Mouse (Mus musculus) intestine, embryonic 16.5 days (tissue): ENCODE data around the gene Mettl9. TPM values are rescaled to one million over a fixed set of nuclear protein-coding genes. Genes with fewer than 3 reads are reported as not detected.
"Not testable (repeated sequence)": the region's sequence is repeated elsewhere in the genome, so short reads cannot be mapped to it uniquely, and the experiment has no call there.

Experiments
- ATAC-seq: fragments of 200-750 bp; cut with Nextera tagmentation; 2 replicates; pipeline ENCODE4 v1.8.0; 2017; ENCODE audit warnings: moderate TSS enrichment, moderate library complexity
- H3K27ac ChIP-seq: fragments of 300-500 bp; sonication (generic); 2 replicates; pipeline ENCODE4 v1.5.1; 2014; ENCODE audit warnings: mild to moderate bottlenecking, low read length
- H3K27me3 ChIP-seq: fragments of 300-500 bp; sonication (generic); replicated peaks from 2 replicates; pipeline ENCODE4 v1.6.1; 2014; ENCODE audit warnings: low read length, control low read depth, mixed read lengths; ENCODE audit not compliant: control insufficient read depth, insufficient read depth
- H3K36me3 ChIP-seq: fragments of 300-500 bp; sonication (generic); 2 replicates; pipeline ENCODE4 v1.6.1; 2014; ENCODE audit warnings: low read length, control low read depth; ENCODE audit not compliant: control insufficient read depth, insufficient read depth
- H3K4me1 ChIP-seq: fragments of 300-500 bp; sonication (generic); 2 replicates; pipeline ENCODE4 v1.6.1; 2014; ENCODE audit warnings: low read length, control low read depth, mixed read lengths; ENCODE audit not compliant: control insufficient read depth, insufficient read depth
- H3K4me2 ChIP-seq: fragments of 300-500 bp; sonication (generic); 2 replicates; pipeline ENCODE4 v1.6.1; 2014; ENCODE audit warnings: low read depth, low read length, control low read depth
- H3K4me3 ChIP-seq: fragments of 300-500 bp; sonication (generic); 2 replicates; pipeline ENCODE4 v1.5.1; 2014; ENCODE audit warnings: mild to moderate bottlenecking, low read length
- H3K9ac ChIP-seq: fragments of 300-500 bp; sonication (generic); 2 replicates; pipeline ENCODE4 v1.6.1; 2014; ENCODE audit warnings: low read depth, low read length
- H3K9me3 ChIP-seq: fragments of 300-500 bp; sonication (generic); 2 replicates; pipeline ENCODE4 v1.6.1; 2016; ENCODE audit warnings: low read length, control low read depth; ENCODE audit not compliant: control insufficient read depth
- WGBS: fragments of 180-500 bp; shearing (Covaris S2); extraction: QIAGEN DNeasy Blood & Tissue Kit; methylation state at CpG from one replicate; pipeline ENCODE4 v1.1.7; 2014; 5-methylcytosine and 5-hydroxymethylcytosine counted together
- polyA plus RNA-seq: library from polyadenylated mRNA; unstranded; fragments of >200 nt; fragmentation: Nextera tagmentation; extraction: Ambion mirVana; gene quantifications from 2 replicates; pipeline ENCODE4 v1.2.1, GENCODE M21; 2015

Mettl9 gene
- polyA plus RNA-seq, 1 experiment from 2014 or later, result 123 TPM

DNA sequence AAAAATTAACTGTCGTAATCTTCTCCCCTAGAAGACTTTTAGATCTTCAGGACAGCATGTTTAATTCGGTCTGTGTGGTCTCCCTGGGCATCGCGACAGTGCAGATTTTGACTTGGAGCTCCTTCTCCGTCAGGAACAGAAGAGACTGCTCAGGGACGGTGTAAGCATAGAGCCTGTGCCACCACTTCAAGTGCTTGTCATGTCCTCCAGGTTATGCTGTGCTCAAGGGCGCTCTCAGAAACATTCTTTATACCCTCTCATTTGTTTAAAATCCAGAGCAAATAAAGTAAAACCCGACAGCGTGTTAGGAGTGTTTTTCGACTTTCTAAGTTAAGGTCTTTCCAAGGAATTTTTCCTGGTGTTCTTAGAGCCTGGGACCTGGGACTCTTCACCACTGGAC is 19.8 kb upstream of the Mettl9 start:
- 74% methylated on average over 10 of the region's 10 CpGs for WGBS
- no peak overlapping the region for H3K27ac ChIP-seq
- H3K4me3 ChIP-seq, result no peak overlapping the region
- H3K36me3 ChIP-seq, result no peaks in the 10 kb centered on the region
- H3K9me3 ChIP-seq, result no peaks in the 10 kb centered on the region
- no peak overlapping the region for H3K9ac ChIP-seq
- ATAC-seq, result no peak
- no peaks in the 10 kb centered on the region for H3K4me1 ChIP-seq
- H3K27me3 ChIP-seq, result no peaks in the 10 kb centered on the region
- H3K4me2 ChIP-seq, result no peak overlapping the region

DNA sequence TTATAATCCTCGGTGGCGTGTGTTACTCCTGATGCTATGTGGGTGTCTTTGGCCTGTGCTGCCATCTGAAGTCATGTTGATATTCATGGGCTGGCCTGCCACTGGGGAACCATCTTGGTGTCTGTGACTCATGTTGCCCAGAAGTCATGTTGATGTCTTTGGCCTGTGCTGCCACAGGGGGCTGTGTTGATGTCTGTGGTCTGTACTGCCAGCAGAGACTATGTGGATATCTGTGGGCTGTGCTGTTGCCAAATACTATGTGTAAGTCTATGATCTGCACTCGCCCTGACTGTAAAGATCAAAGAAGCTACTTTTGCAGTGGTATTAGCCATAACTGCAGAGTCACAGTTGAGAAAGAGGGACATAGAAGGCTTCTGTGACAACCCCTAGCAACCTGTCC is 15.5 kb upstream of the Mettl9 start:
- H3K4me1 ChIP-seq, result no peaks in the 10 kb centered on the region
- no peak overlapping the region for H3K4me2 ChIP-seq
- no peak for ATAC-seq
- 81% methylated on average over 3 of the region's 3 CpGs for WGBS
- no peaks in the 10 kb centered on the region for H3K36me3 ChIP-seq
- no peak overlapping the region for H3K4me3 ChIP-seq
- no peaks in the 10 kb centered on the region for H3K27me3 ChIP-seq
- H3K9ac ChIP-seq, result no peak overlapping the region
- H3K9me3 ChIP-seq, result no peaks in the 10 kb centered on the region
- no peak overlapping the region for H3K27ac ChIP-seq

DNA sequence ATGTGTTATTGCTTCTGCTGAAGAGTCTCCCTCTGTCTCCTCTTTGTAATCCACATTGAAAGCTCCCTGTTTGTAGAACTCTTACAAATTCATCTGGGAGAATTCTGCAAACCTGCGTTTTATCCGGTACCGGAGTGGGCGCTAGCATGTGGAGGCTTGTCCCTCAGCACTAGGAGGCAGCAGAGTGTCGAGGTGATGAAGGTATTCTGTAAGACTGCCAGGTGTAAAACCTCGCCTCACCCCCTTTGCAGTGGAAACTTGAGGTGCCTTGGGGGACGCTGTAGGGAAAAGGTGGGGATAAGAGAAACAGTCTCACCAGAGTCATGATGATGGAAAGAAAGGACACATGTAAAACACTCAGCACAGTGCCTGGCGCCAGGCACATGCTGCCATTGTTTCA is 14.0 kb upstream of the Mettl9 start:
- H3K27ac ChIP-seq, result no peak overlapping the region
- WGBS, result 30% methylated on average over 8 of the region's 8 CpGs
- no peak for ATAC-seq
- no peak overlapping the region for H3K9ac ChIP-seq
- no peaks in the 10 kb centered on the region for H3K36me3 ChIP-seq
- H3K4me3 ChIP-seq, result no peak overlapping the region
- H3K9me3 ChIP-seq, result no peaks in the 10 kb centered on the region
- H3K4me1 ChIP-seq, result no peaks in the 10 kb centered on the region
- no peaks in the 10 kb centered on the region for H3K27me3 ChIP-seq
- no peak overlapping the region for H3K4me2 ChIP-seq

DNA sequence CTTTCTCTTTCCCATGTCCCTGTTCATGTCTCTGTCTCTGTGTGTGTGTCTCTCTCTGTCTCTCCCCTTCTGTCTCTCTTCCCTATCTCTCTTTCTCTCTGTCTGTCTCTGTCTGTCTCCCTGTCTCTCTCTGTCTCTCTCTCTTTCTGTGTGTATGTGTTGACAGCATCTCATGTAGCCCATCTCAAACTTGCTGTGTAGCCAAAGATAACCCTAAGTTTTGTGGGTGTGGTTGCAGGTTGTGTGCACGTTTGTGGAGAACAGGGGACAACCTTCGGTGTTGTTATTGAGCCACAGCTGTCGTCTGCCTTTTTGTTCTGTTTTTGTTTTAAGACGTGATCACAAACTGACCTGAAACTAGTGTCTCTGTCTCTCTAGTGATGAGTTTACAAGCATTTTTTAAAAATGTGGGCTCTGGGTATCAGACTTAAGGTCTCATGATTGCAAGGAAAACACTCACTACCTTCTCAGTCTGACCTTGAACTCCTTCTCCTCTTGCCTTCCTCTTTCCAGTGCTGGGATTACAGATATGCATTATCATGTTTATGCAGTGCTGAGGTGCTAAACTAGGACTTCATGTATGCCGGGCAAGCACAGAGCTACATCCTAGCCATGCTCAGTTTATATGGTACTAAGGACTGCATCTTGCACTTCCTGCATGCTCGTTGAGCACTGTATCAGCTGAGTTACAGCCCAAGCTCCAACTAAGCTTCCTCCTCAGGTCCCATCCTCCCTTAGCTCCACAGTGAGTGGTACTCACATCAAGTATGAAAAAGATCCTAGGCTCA is 8.8 kb upstream of the Mettl9 start:
- WGBS, result 63% methylated on average over 6 of the region's 6 CpGs
- Histone ChIP-seq H3K4me3 (no peak overlapping the region), H3K9me3 (no peaks in the 10 kb centered on the region), H3K36me3 (no peaks in the 10 kb centered on the region), H3K27ac (no peak overlapping the region), H3K9ac (no peak overlapping the region), H3K27me3 (no peaks in the 10 kb centered on the region), H3K4me2 (no peak overlapping the region), H3K4me1 (no peaks in the 10 kb centered on the region)
- ATAC-seq, result peak; percentile 48; the same call in 1 of the 2 replicates

DNA sequence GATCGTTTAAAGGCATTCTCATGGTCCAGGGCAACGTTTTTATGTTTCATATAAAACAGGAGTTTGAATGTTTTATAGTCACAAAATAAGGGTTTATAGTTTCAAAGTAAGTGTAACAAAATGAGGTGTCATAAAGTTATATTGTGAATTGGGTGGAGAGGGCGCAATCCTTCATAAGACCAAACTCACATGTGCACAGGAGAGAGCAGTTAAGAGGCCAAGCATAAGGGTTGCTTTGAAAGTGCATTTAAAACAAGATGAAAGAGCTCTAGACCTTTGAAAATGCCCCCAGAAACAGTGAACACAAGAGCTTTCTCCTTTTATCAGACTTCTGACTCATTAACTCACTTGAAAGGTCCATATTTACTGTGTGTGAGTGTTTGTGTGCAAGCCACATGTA is 7.9 kb upstream of the Mettl9 start:
- H3K4me1 ChIP-seq, result no peaks in the 10 kb centered on the region
- no peaks in the 10 kb centered on the region for H3K9me3 ChIP-seq
- no peaks in the 10 kb centered on the region for H3K27me3 ChIP-seq
- H3K36me3 ChIP-seq, result no peaks in the 10 kb centered on the region
- H3K9ac ChIP-seq, result no peak overlapping the region
- H3K4me3 ChIP-seq, result no peak overlapping the region
- no peak overlapping the region for H3K27ac ChIP-seq
- ATAC-seq, result peak; percentile 59; the same call in 1 of the 2 replicates
- no peak overlapping the region for H3K4me2 ChIP-seq
- 49% methylated on average over 3 of the region's 3 CpGs for WGBS

DNA sequence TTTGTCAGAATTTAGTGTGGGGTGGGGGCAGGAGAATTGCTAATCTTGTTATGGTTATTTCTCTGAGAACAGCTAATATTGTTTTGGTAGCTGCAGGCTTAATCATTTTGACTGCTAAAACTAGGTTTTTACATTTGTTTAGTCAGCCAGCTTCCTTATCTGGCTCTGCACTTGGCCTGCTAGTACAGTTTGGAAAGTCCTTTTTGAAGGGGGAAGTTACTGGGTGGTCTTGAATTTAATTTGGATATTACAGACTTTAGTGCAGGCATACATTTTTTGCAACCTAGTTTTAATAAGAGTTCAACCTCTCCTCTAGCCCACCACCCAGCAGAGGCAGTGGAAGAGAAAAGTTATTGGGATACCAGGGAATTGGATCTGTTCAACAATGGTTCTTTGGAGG is 4.3 kb upstream of the Mettl9 start:
- not testable (repeated sequence) for H3K27ac ChIP-seq, H3K4me2 ChIP-seq, ATAC-seq, H3K4me1 ChIP-seq, H3K4me3 ChIP-seq, H3K9ac ChIP-seq, H3K36me3 ChIP-seq, H3K27me3 ChIP-seq, H3K9me3 ChIP-seq

DNA sequence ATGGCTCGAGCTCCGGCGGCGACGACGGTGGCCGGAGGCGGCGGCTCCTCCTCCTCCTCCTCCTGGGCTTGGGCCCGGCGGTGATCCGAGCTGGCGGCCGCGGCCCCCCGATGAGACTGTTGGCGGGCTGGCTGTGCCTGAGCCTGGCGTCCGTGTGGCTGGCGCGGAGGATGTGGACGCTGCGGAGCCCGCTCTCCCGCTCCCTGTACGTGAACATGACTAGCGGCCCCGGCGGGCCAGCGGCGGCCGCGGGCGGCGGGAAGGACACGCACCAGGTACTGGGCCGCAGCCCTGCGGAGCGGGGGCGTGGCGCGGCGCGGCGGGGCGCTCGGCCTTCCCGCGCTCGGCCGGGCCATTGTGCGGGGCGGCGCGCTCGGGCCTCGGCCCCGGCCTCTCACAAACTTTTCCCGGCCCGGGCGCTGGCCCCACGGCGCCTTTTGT is 476 bp downstream of the Mettl9 start:
- Histone ChIP-seq H3K4me1 (peaks cover 17% of the 10 kb centered on the region; the same call in 1 of the 2 replicates), H3K9ac (peak overlapping the region; percentile 100), H3K9me3 (no peaks in the 10 kb centered on the region), H3K4me2 (peak overlapping the region; percentile 73), H3K4me3 (peak overlapping the region; percentile 93), H3K36me3 (no peaks in the 10 kb centered on the region), H3K27me3 (no peaks in the 10 kb centered on the region), H3K27ac (peak overlapping the region; percentile 97)
- peak; percentile 84 for ATAC-seq
- 0% methylated on average over 63 of the region's 63 CpGs for WGBS

DNA sequence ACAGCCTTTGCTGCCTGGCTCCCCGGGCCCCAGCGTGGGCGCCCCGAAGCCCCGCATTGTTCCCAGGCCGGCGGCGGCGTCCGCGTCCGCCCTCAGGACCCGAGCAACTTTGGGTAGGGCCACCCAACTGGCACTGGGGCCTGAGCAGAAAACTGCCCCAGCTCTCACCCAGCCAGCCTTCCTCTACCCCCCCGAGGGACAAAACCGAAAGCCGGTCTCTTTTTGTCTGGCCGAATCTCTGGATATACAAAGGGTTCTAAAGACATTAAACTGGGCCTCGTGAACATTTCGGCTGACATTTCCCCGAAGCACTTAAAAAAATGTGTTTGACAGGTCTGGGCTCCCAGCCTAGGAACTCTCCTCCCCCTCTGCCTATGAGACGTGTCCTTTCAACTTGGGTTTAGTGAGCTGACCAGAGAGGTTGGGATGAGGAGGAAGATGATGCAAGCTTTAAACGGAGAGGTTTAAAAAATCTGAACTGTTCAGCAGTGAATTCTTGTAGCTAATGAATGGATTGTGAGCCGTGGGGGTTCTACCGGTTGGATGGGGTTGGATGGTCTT is 996 bp downstream of the Mettl9 start:
- peak overlapping the region; percentile 100 for H3K9ac ChIP-seq
- 1% methylated on average over 23 of the region's 24 CpGs for WGBS
- H3K27me3 ChIP-seq, result no peaks in the 10 kb centered on the region
- peaks cover 19% of the 10 kb centered on the region; the same call in 1 of the 2 replicates for H3K4me1 ChIP-seq
- no peaks in the 10 kb centered on the region for H3K36me3 ChIP-seq
- H3K9me3 ChIP-seq, result no peaks in the 10 kb centered on the region
- peak overlapping the region; percentile 97 for H3K27ac ChIP-seq
- peak; percentile 43 for ATAC-seq
- peak overlapping the region; percentile 93 for H3K4me3 ChIP-seq
- H3K4me2 ChIP-seq, result peak overlapping the region; percentile 73

DNA sequence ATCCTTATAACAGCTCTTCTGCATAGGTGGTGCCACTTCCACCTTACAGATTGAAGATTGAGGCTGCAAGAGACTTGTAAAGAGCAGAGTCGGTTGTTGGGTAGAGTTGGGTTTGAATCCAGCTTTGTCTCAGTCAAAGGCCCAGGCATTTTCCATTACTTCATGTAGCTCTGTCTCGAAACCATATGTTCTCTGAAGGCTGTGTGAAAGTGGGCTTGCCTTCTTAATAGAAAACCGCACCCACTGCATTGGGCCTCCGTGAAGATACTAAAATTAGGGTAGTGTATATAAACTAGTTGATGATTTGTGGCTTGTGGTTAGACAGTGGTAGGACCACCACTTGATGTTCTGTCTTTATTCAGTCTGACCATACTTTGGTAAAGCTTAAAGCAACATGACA is 6.3 kb downstream of the Mettl9 start:
- WGBS, result 79% methylated on average over 4 of the region's 4 CpGs
- H3K9ac ChIP-seq, result no peak overlapping the region
- no peak overlapping the region for H3K4me3 ChIP-seq
- no peaks in the 10 kb centered on the region for H3K36me3 ChIP-seq
- peaks cover 28% of the 10 kb centered on the region for H3K4me1 ChIP-seq
- no peaks in the 10 kb centered on the region for H3K27me3 ChIP-seq
- ATAC-seq, result no peak
- H3K9me3 ChIP-seq, result no peaks in the 10 kb centered on the region
- no peak overlapping the region for H3K27ac ChIP-seq
- no peak overlapping the region for H3K4me2 ChIP-seq
